Mouse (Mus musculus): ENCODE measurements at regions not wholly inside any gene's neighbourhood (a gene's known extent, or its start where the extent isn't known, plus 50 kb on each side); places are given as distances from the start of the nearest gene placed in this dataset.

GRCm38 (mm10) chr11:43091046-43091445 lies 55.5 kb downstream of the Gm9972 start:
- Histone ChIP-seq H3K27me3 (ENCODE audit: control insufficient read depth, insufficient read depth, low read length) (no peaks in the 10 kb centered on the region), H3K27ac (ENCODE audit: low read length) (no peak overlapping the region), H3K4me2 (replicated peaks; ENCODE audit: low read depth, low read length) (no peak overlapping the region), H3K9me3 (ENCODE audit: control insufficient read depth, low read depth, low read length) (no peaks in the 10 kb centered on the region), H3K4me3 (ENCODE audit: low read depth, low read length) (no peak overlapping the region), H3K9ac (replicated peaks; ENCODE audit: low read depth, low read length) (no peak overlapping the region), H3K36me3 (ENCODE audit: control insufficient read depth, insufficient read depth, low read length) (no peaks in the 10 kb centered on the region), H3K4me1 (ENCODE audit: control insufficient read depth, insufficient read depth, low read length) (no peaks in the 10 kb centered on the region)
- WGBS: 31% methylated on average over 5 of the region's 5 CpGs
- ATAC-seq (ENCODE audit: insufficient number of reproducible peaks, insufficient read depth, low FRiP score, low read depth): peak; percentile 83

- no peak overlapping the region for H3K9ac ChIP-seq (replicated peaks; ENCODE audit: low read depth, low read length)
- no peak overlapping the region for H3K27ac ChIP-seq (ENCODE audit: low read length)
- H3K36me3 ChIP-seq (ENCODE audit: control insufficient read depth, insufficient read depth, low read length): no peaks in the 10 kb centered on the region
- no peaks in the 10 kb centered on the region for H3K4me1 ChIP-seq (ENCODE audit: control insufficient read depth, insufficient read depth, low read length)
- H3K27me3 ChIP-seq (ENCODE audit: control insufficient read depth, insufficient read depth, low read length): no peaks in the 10 kb centered on the region
- no peak overlapping the region for H3K4me2 ChIP-seq (replicated peaks; ENCODE audit: low read depth, low read length)
- H3K4me3 ChIP-seq (ENCODE audit: low read depth, low read length): no peak overlapping the region
- 62% methylated on average over 14 of the region's 14 CpGs for WGBS
- no peaks in the 10 kb centered on the region for H3K9me3 ChIP-seq (ENCODE audit: control insufficient read depth, low read depth, low read length)
- no peak for ATAC-seq (ENCODE audit: insufficient number of reproducible peaks, insufficient read depth, low FRiP score, low read depth)
These were observed 56.8 kb downstream of the Gm9972 start for GRCm38 (mm10) chr11:43092126-43092920.

- H3K36me3 ChIP-seq (ENCODE audit: control insufficient read depth, insufficient read depth, low read length): no peaks in the 10 kb centered on the region
- H3K27me3 ChIP-seq (ENCODE audit: control insufficient read depth, insufficient read depth, low read length): no peaks in the 10 kb centered on the region
- WGBS: 82% methylated on average over 5 of the region's 5 CpGs
- H3K27ac ChIP-seq (ENCODE audit: low read length): no peak overlapping the region
- no peak for ATAC-seq (ENCODE audit: insufficient number of reproducible peaks, insufficient read depth, low FRiP score, low read depth)
- H3K4me1 ChIP-seq (ENCODE audit: control insufficient read depth, insufficient read depth, low read length): no peaks in the 10 kb centered on the region
- H3K4me3 ChIP-seq (ENCODE audit: low read depth, low read length): no peak overlapping the region
- no peaks in the 10 kb centered on the region for H3K9me3 ChIP-seq (ENCODE audit: control insufficient read depth, low read depth, low read length)
- no peak overlapping the region for H3K9ac ChIP-seq (replicated peaks; ENCODE audit: low read depth, low read length)
- no peak overlapping the region for H3K4me2 ChIP-seq (replicated peaks; ENCODE audit: low read depth, low read length)
These were observed 56.7 kb upstream of the Atp10b start for GRCm38 (mm10) chr11:43092980-43093379.

GRCm38 (mm10) chr11:43096003-43096402 lies 53.7 kb upstream of the Atp10b start:
- Histone ChIP-seq H3K4me3 (ENCODE audit: low read depth, low read length) (no peak overlapping the region), H3K9me3 (ENCODE audit: control insufficient read depth, low read depth, low read length) (no peaks in the 10 kb centered on the region), H3K4me1 (ENCODE audit: control insufficient read depth, insufficient read depth, low read length) (no peaks in the 10 kb centered on the region), H3K27ac (ENCODE audit: low read length) (no peak overlapping the region), H3K4me2 (replicated peaks; ENCODE audit: low read depth, low read length) (no peak overlapping the region), H3K9ac (replicated peaks; ENCODE audit: low read depth, low read length) (no peak overlapping the region), H3K36me3 (ENCODE audit: control insufficient read depth, insufficient read depth, low read length) (no peaks in the 10 kb centered on the region), H3K27me3 (ENCODE audit: control insufficient read depth, insufficient read depth, low read length) (no peaks in the 10 kb centered on the region)
- ATAC-seq (ENCODE audit: insufficient number of reproducible peaks, insufficient read depth, low FRiP score, low read depth): no peak
- 75% methylated on average over 5 of the region's 5 CpGs for WGBS

GRCm38 (mm10) chr11:43098795-43099425 lies 50.8 kb upstream of the Atp10b start:
- Histone ChIP-seq H3K27ac (ENCODE audit: low read length) (no peak overlapping the region), H3K4me2 (replicated peaks; ENCODE audit: low read depth, low read length) (no peak overlapping the region), H3K9ac (replicated peaks; ENCODE audit: low read depth, low read length) (no peak overlapping the region), H3K4me3 (ENCODE audit: low read depth, low read length) (no peak overlapping the region), H3K36me3 (ENCODE audit: control insufficient read depth, insufficient read depth, low read length) (no peaks in the 10 kb centered on the region), H3K27me3 (ENCODE audit: control insufficient read depth, insufficient read depth, low read length) (no peaks in the 10 kb centered on the region), H3K4me1 (ENCODE audit: control insufficient read depth, insufficient read depth, low read length) (no peaks in the 10 kb centered on the region), H3K9me3 (ENCODE audit: control insufficient read depth, low read depth, low read length) (no peaks in the 10 kb centered on the region)
- WGBS: 76% methylated on average over 7 of the region's 7 CpGs
- no peak for ATAC-seq (ENCODE audit: insufficient number of reproducible peaks, insufficient read depth, low FRiP score, low read depth)
